Mouse (Mus musculus): ENCODE data around the gene Sgcb. TPM values are rescaled to one million over a fixed set of nuclear protein-coding genes. Genes with fewer than 3 reads are reported as not detected.
A peak's percentile ranks its signal among the peaks of the same experiment; 100 is the strongest.

Sgcb gene
- polyA plus RNA-seq, 1 experiment: 3.0 TPM

DNA sequence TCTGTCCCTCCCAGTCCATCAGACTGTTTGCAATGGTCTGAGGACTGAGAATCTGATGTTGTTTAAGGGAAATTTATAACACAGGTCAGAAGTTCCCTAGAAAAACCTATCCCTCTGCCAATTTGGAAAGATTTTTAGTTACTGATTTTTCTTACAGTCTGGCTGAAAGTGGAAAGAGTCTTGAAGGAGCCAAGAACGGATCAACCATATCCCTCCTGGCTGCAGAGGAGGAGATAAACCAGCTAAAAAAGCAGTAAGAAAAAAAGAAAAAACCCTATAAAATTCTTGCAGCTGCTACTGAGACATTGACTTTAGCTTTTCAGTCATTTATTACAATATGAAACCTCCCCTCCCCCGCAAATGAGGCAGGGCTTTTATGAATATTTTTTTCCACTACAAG lies 19.1 kb upstream of the Sgcb start:
- WGBS: 91% methylated on average over 2 of the region's 2 CpGs
- Histone ChIP-seq H3K4me3 (ENCODE audit: extremely low read depth, insufficient read depth, insufficient read length) (no peak overlapping the region), H3K27ac (ENCODE audit: insufficient read depth, low read length) (no peak overlapping the region), H3K4me1 (ENCODE audit: control insufficient read depth, insufficient read depth, insufficient read length) (no peaks in the 10 kb centered on the region), H3K36me3 (ENCODE audit: control insufficient read depth, insufficient read depth, low read length) (no peaks in the 10 kb centered on the region), H3K27me3 (ENCODE audit: control insufficient read depth, insufficient read depth, low read length) (no peaks in the 10 kb centered on the region)
- TF ChIP-seq POLR2A (IDR thresholded peaks at IDR 0.05; ENCODE audit: low read depth, low read length): no peak
- TF ChIP-seq CTCF (IDR thresholded peaks at IDR 0.05; ENCODE audit: extremely low read depth, insufficient read depth, insufficient read length, insufficient replicate concordance): no peak
- no peak for DNase-seq (ENCODE audit: low read depth in 1 of 2, low spot score in 2 of 2)

DNA sequence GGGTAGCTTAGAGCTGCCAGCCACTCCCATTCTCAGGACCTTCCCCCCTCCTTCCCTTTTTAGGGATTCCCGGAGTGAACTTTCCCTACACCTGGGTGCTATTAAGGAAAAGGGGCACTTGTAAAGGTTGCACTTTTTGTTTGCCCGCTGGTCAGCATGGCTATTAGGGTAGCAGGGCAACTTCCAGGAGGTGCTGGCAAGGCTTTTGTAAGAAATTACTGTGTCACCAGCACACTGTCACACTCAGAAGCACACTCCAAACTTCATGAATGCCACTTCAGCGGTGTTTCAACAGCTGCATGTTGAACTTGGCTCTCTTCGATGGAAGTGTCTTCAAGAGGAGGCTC lies 4.2 kb upstream of the Sgcb start:
- DNase-seq (ENCODE audit: low read depth in 1 of 2, low spot score in 2 of 2): no peak
- WGBS: 9% methylated on average over 4 of the region's 4 CpGs
- H3K36me3 ChIP-seq (ENCODE audit: control insufficient read depth, insufficient read depth, low read length): no peaks in the 10 kb centered on the region
- no peak overlapping the region for H3K27ac ChIP-seq (ENCODE audit: insufficient read depth, low read length)
- no peak overlapping the region for H3K4me3 ChIP-seq (ENCODE audit: extremely low read depth, insufficient read depth, insufficient read length)
- no peak for TF ChIP-seq CTCF (IDR thresholded peaks at IDR 0.05; ENCODE audit: extremely low read depth, insufficient read depth, insufficient read length, insufficient replicate concordance)
- TF ChIP-seq POLR2A (IDR thresholded peaks at IDR 0.05; ENCODE audit: low read depth, low read length): no peak
- H3K4me1 ChIP-seq (ENCODE audit: control insufficient read depth, insufficient read depth, insufficient read length): peaks cover 5% of the 10 kb centered on the region
- H3K27me3 ChIP-seq (ENCODE audit: control insufficient read depth, insufficient read depth, low read length): peaks cover 17% of the 10 kb centered on the region

DNA sequence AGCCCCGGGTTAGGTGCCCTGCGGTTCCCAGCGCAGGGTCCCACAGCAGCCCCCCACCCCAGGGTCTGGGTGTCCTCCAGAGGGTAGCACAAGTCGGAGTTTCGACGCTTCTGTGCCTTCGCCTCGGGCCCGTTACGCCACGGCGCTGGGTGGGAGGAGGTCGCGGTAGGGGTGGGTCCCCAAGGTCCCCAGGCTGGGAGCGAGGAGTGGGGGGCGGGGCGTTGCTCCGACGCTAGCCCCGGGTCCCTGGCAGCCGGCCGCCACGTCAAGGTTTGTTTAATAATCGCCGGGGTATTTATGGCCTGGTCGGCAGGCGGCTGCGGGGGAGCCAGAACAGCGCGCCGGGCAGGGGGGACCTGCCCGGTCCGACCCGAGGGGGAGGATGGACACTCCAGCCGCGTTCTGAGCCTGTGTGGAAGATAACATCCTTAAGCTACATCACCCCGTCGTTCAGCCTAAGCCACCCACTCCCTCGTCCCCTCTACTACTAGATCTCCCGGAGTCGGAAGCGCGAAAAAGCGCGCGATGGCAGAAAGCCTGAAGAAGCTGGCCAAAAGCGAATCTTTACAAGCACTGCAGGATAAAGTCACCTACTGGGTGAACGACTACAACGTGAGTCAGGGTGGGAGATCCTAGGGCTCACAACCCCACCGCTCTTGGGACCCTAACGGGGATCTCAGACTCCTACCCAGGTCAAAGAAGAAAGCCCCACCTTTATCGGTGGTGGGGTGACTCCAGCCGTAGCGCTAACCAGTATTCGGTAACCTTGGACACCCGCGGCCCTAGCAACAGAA lies 3.7 kb upstream of the Sgcb start, which contains the start of gene Spata18:
Spata18 (plus strand) TSS at position 319 of the 794 bp plus-strand sequence.
- Histone ChIP-seq H3K27me3 (ENCODE audit: control insufficient read depth, insufficient read depth, low read length) (peaks cover 17% of the 10 kb centered on the region), H3K4me1 (ENCODE audit: control insufficient read depth, insufficient read depth, insufficient read length) (peaks cover 5% of the 10 kb centered on the region), H3K27ac (ENCODE audit: insufficient read depth, low read length) (no peak within 1 kb of the TSS), H3K36me3 (ENCODE audit: control insufficient read depth, insufficient read depth, low read length) (no peaks in the 10 kb centered on the region), H3K4me3 (ENCODE audit: extremely low read depth, insufficient read depth, insufficient read length) (peak within 1 kb of the TSS; percentile 45)
- DNase-seq (ENCODE audit: low read depth in 1 of 2, low spot score in 2 of 2): no peak
- WGBS: 1% methylated on average over 57 of the region's 57 CpGs
- TF ChIP-seq POLR2A (IDR thresholded peaks at IDR 0.05; ENCODE audit: low read depth, low read length) (no peak), CTCF (IDR thresholded peaks at IDR 0.05; ENCODE audit: extremely low read depth, insufficient read depth, insufficient read length, insufficient replicate concordance) (no peak)

DNA sequence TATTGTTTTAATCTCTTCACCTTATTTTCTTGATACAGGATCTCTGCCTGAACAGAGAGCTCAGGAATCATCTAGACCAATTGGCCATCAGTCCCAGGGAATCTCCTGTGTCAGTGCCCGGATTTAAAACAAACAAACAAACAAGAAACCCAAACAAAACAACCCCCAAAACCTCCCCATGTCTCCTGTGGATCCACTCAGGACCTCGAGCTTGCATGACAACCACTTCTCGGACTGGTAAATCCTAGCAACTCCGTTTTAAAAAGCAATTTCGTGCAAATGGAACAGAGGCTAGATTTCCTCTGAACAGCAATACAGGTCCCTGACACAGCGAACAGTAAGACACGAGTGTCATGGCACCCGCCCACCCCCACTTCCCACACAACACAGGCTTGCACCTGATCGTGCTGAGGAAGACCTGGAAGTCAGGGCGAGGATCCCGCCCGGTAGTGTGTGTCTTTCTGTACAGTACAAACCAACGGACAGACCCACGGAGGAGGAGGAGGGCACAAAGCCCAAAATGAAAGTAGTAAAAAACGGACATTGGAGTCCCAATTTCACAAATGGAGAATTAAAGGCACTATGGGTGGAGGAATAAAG lies 2.9 kb upstream of the Sgcb start:
- no peaks in the 10 kb centered on the region for H3K36me3 ChIP-seq (ENCODE audit: control insufficient read depth, insufficient read depth, low read length)
- TF ChIP-seq CTCF (IDR thresholded peaks at IDR 0.05; ENCODE audit: extremely low read depth, insufficient read depth, insufficient read length, insufficient replicate concordance) (no peak), POLR2A (IDR thresholded peaks at IDR 0.05; ENCODE audit: low read depth, low read length) (no peak)
- H3K4me1 ChIP-seq (ENCODE audit: control insufficient read depth, insufficient read depth, insufficient read length): peaks cover 5% of the 10 kb centered on the region
- DNase-seq (ENCODE audit: low read depth in 1 of 2, low spot score in 2 of 2): no peak
- peaks cover 17% of the 10 kb centered on the region for H3K27me3 ChIP-seq (ENCODE audit: control insufficient read depth, insufficient read depth, low read length)
- H3K27ac ChIP-seq (ENCODE audit: insufficient read depth, low read length): no peak overlapping the region
- under 1% methylated on average over 15 of the region's 15 CpGs for WGBS
- H3K4me3 ChIP-seq (ENCODE audit: extremely low read depth, insufficient read depth, insufficient read length): peak overlapping the region; percentile 45

DNA sequence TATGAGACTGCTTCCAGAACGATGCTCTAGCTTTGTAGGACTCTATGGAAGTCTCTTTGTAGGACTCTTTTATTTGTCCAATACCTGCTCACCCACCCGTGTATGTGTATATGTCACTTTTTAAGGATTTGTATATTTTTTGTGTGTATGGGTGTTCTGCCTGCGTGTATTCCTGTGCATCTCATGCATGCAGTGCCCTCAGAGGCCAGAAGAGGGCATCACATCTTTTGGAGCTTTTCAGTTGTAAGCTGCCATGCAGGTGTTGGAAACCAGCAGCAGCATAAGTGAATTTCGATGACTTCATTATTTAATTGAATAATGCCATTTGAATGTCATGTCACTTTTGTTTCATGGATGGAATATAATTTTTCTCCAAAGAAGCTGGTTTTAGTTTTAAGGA lies 5.5 kb downstream of the Sgcb start:
- Histone ChIP-seq H3K4me3 (ENCODE audit: extremely low read depth, insufficient read depth, insufficient read length) (no peak overlapping the region), H3K27me3 (ENCODE audit: control insufficient read depth, insufficient read depth, low read length) (no peaks in the 10 kb centered on the region), H3K27ac (ENCODE audit: insufficient read depth, low read length) (no peak overlapping the region), H3K36me3 (ENCODE audit: control insufficient read depth, insufficient read depth, low read length) (peaks cover 5% of the 10 kb centered on the region), H3K4me1 (ENCODE audit: control insufficient read depth, insufficient read depth, insufficient read length) (no peaks in the 10 kb centered on the region)
- 88% methylated on average over 4 of the region's 4 CpGs for WGBS
- TF ChIP-seq POLR2A (IDR thresholded peaks at IDR 0.05; ENCODE audit: low read depth, low read length) (no peak), CTCF (IDR thresholded peaks at IDR 0.05; ENCODE audit: extremely low read depth, insufficient read depth, insufficient read length, insufficient replicate concordance) (peak; percentile 1; the same call in 1 of the 2 replicates)
- DNase-seq (ENCODE audit: low read depth in 1 of 2, low spot score in 2 of 2): no peak

DNA sequence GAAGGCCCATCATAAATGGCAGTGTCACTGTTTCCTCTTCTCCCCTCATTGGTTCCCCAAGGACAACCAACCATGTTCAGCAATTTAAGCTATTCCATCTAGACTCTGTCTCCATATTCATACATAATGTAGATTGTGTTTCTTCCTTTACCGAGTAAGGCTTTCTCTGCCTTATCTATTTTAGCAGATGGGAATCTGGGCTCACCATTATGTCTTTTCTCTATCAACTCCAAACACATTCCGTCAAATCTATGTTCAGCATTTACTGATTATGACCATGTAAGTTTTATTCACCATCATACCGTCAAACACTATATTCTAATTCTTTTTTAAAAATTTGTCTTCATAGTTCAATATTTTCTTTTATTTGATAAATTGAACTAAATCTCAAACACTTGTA lies 6.5 kb downstream of the Sgcb start:
- WGBS: 85% methylated on average over 3 of the region's 3 CpGs
- no peak overlapping the region for H3K27ac ChIP-seq (ENCODE audit: insufficient read depth, low read length)
- H3K4me1 ChIP-seq (ENCODE audit: control insufficient read depth, insufficient read depth, insufficient read length): no peaks in the 10 kb centered on the region
- H3K36me3 ChIP-seq (ENCODE audit: control insufficient read depth, insufficient read depth, low read length): peaks cover 5% of the 10 kb centered on the region
- H3K27me3 ChIP-seq (ENCODE audit: control insufficient read depth, insufficient read depth, low read length): no peaks in the 10 kb centered on the region
- no peak for TF ChIP-seq POLR2A (IDR thresholded peaks at IDR 0.05; ENCODE audit: low read depth, low read length)
- TF ChIP-seq CTCF (IDR thresholded peaks at IDR 0.05; ENCODE audit: extremely low read depth, insufficient read depth, insufficient read length, insufficient replicate concordance): no peak
- no peak overlapping the region for H3K4me3 ChIP-seq (ENCODE audit: extremely low read depth, insufficient read depth, insufficient read length)
- DNase-seq (ENCODE audit: low read depth in 1 of 2, low spot score in 2 of 2): no peak
